Mouse (Mus musculus): ENCODE results near the gene Fstl1.

Fstl1 gene

GRCm38 (mm10) chr16:37817986-37818385, 41.3 kb downstream of the Fstl1 start:
- no peak for DNase-seq (ENCODE audit: low spot score)

GRCm38 (mm10) chr16:37823949-37824348, 47.3 kb downstream of the Fstl1 start:
- DNase-seq (ENCODE audit: low spot score) = no peak

DNA sequence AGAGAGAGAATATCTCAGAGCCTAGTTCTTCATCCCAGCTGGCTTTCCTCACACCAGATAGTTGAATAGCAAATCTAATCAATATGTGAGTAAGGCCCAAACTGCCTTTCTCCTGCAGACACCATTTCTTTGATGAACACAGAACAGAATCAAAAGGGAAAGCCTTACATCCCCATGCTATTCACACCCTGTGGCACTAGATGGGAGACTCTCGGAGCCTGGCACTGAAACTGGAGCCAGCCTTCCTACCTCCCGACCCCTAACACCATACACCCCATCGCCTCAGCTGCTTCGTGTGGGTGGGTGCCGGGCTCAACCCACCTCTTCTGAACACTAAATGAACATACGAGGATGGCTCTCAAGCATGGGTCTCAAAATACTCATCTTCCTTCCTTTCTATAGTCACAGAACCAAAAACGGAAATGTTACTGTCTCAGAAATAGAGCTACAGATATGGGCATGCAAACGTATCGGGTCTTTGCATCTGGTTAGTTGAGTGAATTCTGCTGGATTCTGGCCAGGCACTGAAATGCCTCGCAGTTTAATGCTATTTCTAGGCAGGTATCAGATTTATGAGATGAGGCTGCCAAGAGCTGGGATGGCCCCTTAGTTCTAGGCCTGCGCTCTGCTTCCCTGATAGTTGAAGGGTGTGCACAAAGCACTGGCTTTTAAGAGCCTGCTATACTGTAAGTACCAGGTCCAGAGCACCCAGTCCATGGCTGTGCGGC, 48.3 kb downstream of the Fstl1 start:
- no peak for DNase-seq (ENCODE audit: low spot score)

- DNase-seq (ENCODE audit: low spot score) = no peak
Measured at GRCm38 (mm10) chr16:37826286-37826685, 49.6 kb downstream of the Fstl1 start.

DNA sequence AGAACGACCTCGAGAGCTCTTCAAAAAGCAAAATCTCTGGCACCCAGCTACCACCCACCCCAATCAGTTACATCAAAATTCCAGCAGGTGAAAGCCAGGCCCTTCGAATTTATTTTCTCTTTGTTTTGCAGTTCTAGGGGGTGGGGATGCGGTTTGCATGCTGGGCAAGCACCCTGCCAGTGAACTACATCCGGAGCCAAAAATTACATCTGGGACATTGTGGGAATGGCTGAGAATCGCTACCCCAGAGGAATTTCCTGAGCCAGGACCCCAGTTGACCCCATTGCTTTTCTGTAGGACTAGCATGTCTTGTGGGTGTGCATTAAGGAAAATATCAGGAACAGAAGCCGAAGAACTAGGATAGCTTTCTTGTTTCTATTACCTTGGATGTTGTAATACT, 54.4 kb downstream of the Fstl1 start:
- no peak for DNase-seq (ENCODE audit: low spot score)

DNA sequence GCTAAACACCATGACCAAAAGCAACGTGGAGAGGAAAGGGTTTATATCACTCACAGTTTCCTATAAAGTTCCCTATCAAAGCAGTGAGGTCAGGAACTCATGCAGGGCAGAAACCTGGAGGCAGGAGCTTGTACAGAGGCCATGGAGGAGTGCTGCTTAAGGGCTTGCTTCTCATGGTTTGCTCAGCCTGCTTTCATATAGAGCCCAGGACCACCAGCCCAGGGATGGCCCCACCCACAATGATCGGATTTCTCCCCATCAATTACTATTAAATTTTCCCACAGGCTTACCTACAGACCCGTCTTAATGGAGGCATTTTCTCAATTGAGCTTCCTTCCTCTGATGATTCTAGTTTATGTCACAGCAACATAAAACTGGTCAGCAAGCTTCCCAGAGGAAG, 60.9 kb downstream of the Fstl1 start:
- DNase-seq (ENCODE audit: low spot score) = no peak

DNA sequence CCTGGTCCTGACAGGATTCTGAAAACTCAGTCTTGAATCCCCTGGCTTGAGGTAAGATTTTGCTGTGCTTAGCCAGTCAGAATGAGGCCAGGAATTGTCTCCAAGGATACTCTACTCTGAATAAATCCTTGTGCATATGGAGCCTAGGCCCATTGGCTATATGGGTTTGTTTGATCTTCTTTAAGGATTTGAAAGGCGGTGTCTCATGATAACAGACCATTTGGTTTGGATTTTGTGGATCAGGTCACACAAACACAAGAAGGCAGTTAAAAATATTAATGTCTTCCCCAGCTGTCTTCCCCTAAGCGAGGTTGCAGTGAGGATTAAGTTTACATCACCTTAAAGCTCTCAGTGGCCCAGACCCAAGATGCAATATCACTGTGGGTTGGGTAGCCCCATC, 65.8 kb downstream of the Fstl1 start:
- DNase-seq (ENCODE audit: low spot score) = no peak

GRCm38 (mm10) chr16:37843740-37844139, 67.1 kb downstream of the Fstl1 start:
- no peak for DNase-seq (ENCODE audit: low spot score)

DNA sequence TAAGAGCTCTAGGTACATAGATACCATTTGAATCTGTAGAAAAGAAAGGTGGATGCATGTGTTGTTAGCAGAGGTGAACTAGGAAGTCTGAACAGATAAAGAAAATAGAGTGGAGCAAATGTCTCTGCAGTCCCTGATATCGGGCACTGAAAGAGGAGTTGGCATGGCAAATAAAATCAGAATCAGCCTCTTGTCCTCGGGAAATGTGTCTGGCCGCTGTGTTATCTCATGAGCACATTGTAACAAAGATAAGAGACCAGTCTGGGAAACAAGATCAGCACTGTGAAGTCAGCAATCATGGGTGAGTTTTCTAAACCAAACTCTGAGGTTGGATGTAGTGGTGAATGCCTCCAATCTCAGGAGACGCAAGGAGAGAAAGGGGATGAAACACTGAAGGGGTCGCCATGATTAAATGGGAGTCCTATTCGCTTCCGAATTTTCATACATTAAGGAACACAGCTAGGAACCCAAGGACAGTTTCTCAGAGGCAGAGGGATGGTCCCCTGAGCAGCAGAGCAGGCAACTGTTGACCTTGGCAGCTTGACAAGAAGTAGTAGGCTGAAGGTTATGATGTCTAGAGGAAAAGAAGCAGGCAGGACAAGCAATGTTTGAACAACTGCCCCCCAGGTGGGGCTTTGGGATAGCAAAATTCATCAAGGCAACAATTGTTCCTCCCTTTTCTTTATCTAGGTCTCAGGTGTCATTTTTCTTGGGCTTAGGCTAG, 68.7 kb downstream of the Fstl1 start:
- peak; percentile 63 for DNase-seq (ENCODE audit: low spot score)

- no peak for DNase-seq (ENCODE audit: low spot score)
Measured at GRCm38 (mm10) chr16:37847081-37847480, 70.4 kb downstream of the Fstl1 start.

- no peak for DNase-seq (ENCODE audit: low spot score)
Measured at GRCm38 (mm10) chr16:37851366-37851765, 74.7 kb downstream of the Fstl1 start.

- peak; percentile 20 for DNase-seq (ENCODE audit: low spot score)
Measured at GRCm38 (mm10) chr16:37853279-37853678, 76.6 kb downstream of the Fstl1 start.

DNA sequence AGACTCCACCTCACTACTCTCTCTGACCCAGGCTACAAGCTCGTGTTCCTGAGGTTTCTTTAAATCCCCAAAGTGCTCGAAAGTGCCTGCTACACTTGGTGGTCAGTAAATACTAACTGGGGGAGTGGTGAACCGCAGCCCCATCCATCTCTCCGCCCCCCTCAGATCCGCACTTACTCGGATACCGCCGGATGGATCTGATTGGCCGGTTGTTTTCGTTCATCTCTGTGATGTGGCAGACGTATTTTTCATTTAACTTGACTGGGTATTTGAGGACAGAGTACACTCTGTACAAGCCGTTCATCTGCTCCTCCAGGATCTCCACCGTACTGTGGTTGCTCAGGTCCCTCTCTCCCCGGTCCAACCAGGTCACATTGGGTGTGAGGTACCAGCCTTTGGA, 77.4 kb downstream of the Fstl1 start:
- no peak for DNase-seq (ENCODE audit: low spot score)

- DNase-seq (ENCODE audit: low spot score) = no peak
Measured at GRCm38 (mm10) chr16:37854593-37854992, 77.9 kb downstream of the Fstl1 start.

DNA sequence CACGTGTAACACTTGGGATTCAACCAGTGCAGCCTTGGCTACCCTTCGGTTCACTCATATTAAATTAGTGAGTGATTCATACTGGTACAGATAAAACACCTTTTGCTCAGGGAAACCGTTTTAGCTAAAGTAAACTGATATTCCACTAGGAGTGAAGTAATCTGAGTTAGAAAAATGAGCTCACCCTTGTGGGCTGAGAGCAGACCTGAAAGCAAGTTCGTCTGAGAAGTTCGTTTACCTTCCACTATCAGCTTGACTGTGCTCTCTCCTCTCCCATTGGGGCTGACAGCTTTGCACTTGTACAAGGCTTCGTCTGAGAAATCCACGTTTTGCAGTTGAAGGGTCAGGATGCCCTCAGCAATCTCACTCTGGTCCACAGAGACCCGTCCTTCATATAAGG, 78.9 kb downstream of the Fstl1 start:
- DNase-seq (ENCODE audit: low spot score) = no peak

- DNase-seq (ENCODE audit: low spot score) = no peak
Measured at GRCm38 (mm10) chr16:37856327-37856726, 79.7 kb downstream of the Fstl1 start.

GRCm38 (mm10) chr16:37857495-37857894, 80.8 kb downstream of the Fstl1 start:
- no peak for DNase-seq (ENCODE audit: low spot score)

DNA sequence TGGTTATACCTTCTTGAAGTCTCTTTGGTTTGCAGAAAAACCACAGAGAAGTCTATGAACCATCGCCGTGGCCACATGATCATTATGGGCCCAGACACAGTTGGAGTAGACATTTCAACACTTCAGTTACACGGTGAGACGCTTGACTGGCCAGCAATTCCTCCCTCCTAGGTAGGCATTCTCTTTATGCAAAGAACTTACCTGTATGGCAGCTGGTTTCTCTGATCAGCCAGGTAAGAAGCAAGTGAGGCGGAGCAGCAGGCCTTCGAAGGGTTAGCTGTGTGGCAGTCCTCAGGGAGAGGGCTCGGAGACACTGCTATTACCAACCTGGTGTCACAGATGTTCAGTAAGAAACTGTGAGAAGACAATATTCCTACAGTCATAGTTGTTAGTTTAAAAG, 83.5 kb downstream of the Fstl1 start:
- DNase-seq (ENCODE audit: low spot score) = no peak

DNA sequence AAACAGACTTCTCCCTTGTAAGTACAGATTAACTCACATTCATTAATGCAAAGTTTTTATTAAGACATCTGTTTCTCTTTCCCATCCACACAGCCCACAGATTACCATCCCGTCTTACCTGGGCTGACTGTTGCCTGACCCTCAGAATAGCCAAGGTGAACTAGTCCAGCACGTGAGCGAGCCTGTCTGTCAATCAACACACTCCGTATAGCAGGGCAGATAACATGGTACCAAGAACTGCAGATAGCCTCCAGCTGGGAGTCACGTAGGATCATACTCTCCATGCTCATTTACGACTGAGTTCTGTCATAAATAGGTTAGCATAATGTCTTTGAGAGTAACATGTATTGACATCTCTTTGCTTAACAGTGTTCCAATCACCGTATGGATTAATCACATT, 84.4 kb downstream of the Fstl1 start, which contains the start of gene Gm36028:
Gene Gm36028 (minus strand): TSS at position 118 of the 400 bp plus-strand sequence.
- DNase-seq (ENCODE audit: low spot score) = no peak

- no peak for DNase-seq (ENCODE audit: low spot score)
Measured at GRCm38 (mm10) chr16:37863876-37864275, 87.2 kb downstream of the Fstl1 start.

- DNase-seq (ENCODE audit: low spot score) = no peak
Measured at GRCm38 (mm10) chr16:37865841-37866240, 89.2 kb downstream of the Fstl1 start.

GRCm38 (mm10) chr16:37867791-37868505, 91.3 kb downstream of the Fstl1 start, which contains the start of gene Lrrc58:
Gene Lrrc58 (plus strand): TSS chr16:37868389.
- DNase-seq (ENCODE audit: low spot score) = peak; percentile 76
